Mouse (Mus musculus): ENCODE results near the gene Myo16. TPM values are rescaled to one million over a fixed set of nuclear protein-coding genes. Genes with fewer than 3 reads are reported as not detected.
A peak's percentile ranks its signal among the peaks of the same experiment; 100 is the strongest.

Gene Myo16
- total RNA-seq, 2 experiments from 2014 or later = 15.7 to 18.7 TPM

DNA sequence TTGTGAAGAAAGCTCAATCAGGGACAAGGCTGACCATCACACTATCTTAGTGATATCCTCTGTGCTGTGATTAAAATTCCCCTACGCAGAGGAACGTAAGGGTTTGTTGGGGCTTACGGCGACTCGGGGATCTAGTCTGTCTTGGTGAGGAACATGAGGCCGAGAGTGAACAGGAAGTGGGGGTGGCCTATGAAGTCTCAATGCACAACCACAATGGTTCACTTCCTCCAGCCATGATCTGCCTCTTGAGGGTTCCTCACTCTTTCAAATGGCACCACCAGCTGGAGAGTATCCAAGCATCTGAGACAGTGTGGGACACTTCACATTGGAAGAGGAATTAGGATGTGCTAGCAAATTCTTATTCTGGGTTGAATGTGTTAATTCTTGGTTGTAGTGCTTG lies 405.8 kb downstream of the Myo16 start:
- DNase-seq = no peak

DNA sequence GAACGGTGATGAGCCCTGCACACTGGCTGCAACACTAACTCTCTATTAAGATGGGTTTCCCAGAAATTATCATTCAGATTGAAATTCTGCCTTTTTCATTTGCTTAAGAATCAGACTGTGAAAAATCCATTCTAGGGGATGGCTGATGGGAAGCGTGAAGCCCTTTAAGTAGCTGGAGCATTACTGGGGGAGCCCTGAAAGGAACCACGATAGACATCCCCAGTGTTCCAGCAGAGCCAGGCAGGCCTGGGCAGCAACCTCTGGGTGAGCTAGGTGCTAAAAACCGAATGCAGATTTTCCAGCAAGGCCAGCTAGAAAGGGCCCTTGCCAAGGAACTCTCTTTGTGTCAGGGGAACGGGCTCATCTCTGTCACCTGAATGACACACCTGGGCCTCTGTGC lies 407.9 kb downstream of the Myo16 start:
- DNase-seq = no peak

DNA sequence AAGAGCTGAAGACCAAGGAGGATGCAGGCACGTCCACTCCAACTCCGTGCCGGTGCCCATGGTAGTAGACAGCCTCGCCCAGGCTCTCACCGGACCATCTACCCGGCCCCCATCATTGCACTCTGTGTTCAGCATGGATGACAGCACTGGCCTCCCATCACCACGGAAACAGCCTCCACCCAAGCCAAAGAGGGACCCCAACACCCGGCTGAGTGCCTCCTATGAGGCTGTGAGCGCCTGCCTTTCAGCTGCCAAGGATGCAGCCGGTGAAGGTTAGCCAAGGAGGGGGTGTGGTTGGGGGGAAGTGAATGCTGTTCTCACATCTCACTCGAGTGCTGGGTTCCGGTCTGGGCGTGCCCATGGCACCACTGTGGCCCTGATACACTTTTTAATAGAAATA lies 408.3 kb downstream of the Myo16 start:
- no peak for DNase-seq

DNA sequence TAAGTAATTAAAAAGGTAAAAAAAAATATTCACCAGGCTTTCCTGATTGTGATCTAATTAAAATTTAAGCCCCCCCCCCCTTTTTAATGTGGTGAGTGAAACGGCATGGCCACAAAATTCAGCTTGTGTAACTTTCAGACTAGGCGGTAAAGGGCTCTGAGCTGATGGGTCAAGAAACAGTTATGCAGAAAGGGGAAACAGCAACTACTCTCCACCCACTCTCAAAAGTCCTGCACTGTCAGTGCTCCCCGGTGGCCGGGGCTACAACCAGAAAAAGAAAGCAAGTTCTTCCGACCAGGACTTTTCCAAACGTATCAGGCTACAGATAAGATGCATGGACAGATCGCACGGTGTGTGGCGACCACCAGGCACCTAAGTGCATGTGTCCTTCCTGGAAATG lies 408.9 kb downstream of the Myo16 start:
- DNase-seq = no peak

- no peak for DNase-seq
Measured at GRCm38 (mm10) chr8:10565231-10566029, 411.7 kb downstream of the Myo16 start.

GRCm38 (mm10) chr8:10568448-10568847 lies 414.7 kb downstream of the Myo16 start:
- no peak for DNase-seq

- peak; percentile 91 for DNase-seq
Measured at GRCm38 (mm10) chr8:10574096-10574495, 420.4 kb downstream of the Myo16 start.

- DNase-seq = no peak
Measured at GRCm38 (mm10) chr8:10575244-10575643, 421.5 kb downstream of the Myo16 start.

DNA sequence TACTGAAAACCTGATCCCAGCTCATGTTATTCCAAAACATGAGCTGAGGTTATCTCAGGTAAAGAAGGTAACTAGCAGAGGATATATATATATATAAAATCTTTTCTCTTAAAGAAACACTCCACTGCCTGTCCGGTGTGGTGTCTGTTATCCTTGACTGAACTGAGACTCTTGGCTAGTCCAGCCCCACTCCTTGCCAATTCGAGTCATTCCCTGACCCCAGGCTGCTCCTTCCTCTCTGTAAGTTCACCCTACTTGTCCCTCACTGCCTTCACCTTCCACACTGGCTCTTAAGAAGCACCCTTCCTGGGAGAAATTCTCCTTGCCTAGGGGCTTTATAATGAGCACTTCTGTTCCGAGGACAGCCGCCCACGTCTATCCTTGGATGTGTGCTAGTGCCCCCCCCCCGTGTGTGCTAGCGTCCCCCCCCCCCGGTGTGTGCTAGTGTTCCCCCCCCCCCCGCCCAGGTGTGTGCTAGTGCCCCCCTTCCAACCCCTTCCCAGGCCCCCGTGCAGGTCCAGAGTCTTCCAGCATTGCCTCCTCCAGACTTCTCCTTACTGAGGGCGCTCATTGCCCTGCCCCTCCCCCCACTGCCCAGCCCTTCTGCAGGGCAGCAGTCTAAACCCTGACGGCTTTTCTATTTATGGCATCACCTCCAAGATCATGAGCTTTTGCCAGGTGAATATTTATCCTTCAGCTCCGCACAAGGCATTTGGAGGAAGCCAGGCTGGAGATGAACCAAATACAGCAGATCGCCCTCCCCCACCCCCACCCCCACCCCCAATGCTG lies 433.4 kb downstream of the Myo16 start:
- peak; percentile 72 for DNase-seq

GRCm38 (mm10) chr8:10589422-10589933 lies 435.8 kb downstream of the Myo16 start:
- DNase-seq = no peak

- no peak for DNase-seq
Measured at GRCm38 (mm10) chr8:10592917-10593316, 439.2 kb downstream of the Myo16 start.

DNA sequence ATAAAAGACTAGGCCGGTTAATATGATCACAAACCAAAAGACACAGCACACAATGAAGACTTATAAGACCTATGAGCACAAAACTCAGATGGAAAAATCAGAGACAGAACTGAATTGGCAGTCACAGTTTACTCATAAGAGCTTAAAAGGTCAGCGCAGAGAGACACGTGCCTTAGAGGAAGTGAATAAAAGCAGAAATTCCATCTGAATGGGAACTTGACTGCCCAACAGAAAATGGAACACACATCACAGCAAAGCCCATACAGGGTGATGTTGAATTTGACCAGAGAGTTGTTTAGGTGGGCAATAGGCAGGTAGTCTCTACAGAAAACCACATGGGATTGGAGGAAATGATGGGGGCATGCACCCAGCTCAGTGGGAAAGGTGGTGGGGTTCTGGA lies 442.6 kb downstream of the Myo16 start:
- DNase-seq = no peak

DNA sequence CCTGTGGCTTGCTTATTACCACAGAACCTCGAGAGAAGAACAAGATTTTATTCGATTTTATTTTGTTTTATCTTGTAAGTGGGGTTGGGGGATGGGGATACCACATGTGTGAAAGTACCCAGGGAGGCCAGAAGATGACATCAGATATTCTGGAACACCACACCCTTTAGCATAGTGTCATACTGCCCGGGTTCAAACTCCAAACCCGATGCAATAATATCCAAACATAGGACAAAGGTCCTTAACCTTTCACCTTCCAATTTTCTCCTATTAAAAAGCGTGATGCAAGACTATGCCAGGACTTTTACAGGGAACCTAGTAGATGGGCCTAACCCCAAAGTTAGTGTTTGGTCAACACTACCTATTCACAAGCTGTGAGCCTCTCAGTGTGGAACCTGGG lies 443.9 kb downstream of the Myo16 start:
- no peak for DNase-seq

DNA sequence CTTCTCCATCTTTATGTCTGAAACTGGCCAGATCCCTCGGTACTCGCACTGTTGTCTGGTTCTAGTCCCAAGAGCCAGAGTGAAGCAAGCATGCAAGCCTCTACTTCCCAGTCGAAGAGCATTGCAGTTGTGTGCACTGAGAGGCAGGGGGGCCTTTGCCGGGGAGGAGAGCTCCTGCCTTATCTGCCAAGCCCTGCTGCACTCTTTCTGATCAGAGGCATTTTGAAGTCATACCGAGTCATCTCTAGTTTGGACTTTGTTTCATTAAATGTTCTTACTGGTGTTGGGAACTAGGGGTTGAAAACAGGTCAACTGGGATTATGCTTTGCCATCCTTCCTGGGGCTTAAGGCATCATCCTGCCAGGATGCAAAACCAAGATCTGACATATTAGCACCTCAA lies 445.2 kb downstream of the Myo16 start:
- DNase-seq = no peak

- DNase-seq = no peak
Measured at GRCm38 (mm10) chr8:10606028-10606815, 452.5 kb downstream of the Myo16 start.

DNA sequence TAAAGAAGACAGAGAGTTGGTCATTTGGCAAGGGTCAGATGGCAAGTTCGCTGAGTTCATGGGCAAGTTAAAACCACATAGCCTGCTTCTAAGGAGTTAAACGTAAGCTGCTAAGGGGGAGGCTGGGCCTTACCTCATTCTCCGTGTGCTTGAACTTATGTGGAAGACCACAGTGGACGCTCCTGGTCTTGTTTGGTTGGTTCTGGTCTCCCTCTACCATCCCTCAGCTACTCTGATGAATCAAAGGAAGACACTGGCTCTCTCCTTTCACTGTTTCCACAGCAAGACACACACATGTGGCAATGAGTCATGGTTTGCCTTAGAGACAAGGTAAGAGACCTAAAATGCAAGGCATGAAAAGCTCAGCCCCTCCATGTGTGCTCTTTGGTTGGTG lies 453.1 kb downstream of the Myo16 start:
- DNase-seq = no peak

DNA sequence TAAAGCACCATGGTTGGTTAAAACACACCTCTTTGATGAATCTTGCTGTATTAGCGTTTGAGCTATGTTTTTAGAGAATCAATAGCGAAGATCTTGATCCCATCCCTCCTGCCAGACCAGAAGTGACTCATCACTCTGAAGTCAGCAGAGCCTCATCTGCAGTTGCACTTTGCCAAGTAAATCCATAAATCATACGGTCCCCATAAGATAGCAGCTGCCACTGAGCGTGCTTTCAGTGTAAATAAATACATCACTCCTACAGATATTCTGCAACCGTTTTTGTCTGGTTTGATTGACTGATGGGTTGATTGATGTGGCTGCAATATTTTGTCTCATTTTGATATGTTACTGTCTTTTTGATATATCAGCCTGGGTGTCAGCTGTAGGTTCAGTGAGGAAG lies 457.9 kb downstream of the Myo16 start:
- no peak for DNase-seq

DNA sequence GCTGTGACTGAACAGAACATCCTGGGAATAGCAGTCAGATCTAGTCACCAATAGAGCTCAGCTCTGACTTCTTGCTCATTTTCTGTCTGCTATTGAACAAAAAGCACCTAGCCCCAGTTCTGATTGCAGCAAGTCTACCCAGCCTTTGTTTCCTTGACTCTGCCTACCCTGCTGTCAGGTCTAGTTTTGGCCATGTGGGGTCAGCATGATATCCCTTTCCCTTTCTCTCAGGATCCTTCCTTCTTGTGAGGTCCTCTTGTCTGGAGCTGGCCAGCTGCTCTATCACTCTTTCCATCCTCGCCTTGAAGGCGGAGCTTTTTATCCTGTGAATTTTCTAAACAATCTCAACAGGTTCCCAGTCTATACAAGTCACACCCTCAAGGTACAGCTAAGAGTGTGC lies 459.7 kb downstream of the Myo16 start:
- DNase-seq = peak; percentile 27

DNA sequence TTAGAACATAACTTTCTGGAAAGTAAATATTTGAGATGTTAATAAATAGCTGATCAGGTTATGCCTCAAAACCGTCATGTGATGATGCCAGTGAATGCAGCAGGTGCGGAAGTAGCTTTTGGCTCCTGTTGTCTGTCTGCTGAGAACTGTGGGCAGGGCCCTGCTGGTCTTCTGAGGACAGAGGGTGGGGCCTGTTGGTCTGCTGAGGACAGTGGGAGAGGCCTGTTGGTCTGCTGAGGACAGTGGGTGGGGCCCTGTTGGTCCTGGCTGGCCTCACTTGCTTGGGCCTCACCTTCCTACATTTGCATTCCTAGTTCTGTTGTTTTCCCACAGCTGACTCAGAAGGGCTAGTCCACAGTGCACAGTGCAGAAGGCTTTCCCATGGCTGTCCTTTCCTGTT lies 466.0 kb downstream of the Myo16 start:
- DNase-seq = no peak

GRCm38 (mm10) chr8:10625262-10625661 lies 471.6 kb downstream of the Myo16 start:
- no peak for DNase-seq

- no peak for DNase-seq
Measured at GRCm38 (mm10) chr8:10628725-10629124, 475.0 kb downstream of the Myo16 start.

DNA sequence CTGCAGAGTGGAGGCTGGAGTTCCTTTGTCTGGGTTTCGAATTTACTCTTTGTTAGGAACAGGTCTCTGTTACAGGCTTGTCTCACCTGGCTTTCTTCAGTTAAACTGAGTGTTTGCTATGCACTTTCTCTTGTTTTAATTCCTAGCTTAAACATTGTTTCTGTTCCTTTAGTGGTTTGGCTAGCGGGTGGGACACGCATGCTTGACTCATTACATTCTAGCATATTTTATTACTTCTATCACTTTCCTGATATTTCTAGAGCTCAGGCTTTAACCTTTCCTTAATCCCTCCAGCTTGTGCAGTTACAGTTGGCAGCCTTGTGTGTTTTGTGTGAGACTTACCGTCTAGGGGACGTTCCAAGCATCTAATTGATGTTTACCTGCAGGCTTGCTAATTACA lies 476.2 kb downstream of the Myo16 start:
- DNase-seq = no peak

DNA sequence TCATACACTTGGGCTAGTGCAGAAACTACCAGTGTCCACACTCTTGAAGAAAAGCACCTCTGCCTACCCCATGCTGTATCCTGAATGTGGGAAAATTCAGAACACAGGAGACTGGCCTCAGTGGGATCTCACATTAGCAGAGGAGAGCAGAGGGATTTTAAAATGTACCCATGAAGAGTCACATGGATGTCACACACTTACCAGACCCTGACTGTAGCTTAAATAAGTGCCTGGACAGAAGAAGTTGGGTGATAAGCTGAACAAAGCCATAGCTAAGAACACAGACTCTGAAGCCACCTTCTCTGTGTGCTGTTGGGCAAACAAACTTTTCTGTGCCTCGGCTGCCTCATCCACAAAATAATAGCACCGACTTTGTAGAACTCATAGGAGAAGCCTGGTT lies 477.3 kb downstream of the Myo16 start:
- DNase-seq = no peak

Data from heart, postnatal 4 days (tissue).